Mouse (Mus musculus) heart, embryonic 14.5 days (tissue): Measurements from ENCODE around the gene Rasgrp3. TPM values are rescaled to one million over a fixed set of nuclear protein-coding genes. Genes with fewer than 3 reads are reported as not detected.
A peak's percentile ranks its signal among the peaks of the same experiment; 100 is the strongest.

ENCODE experiments used
- ATAC-seq: fragments of 200-750 bp; cut with Nextera tagmentation; 2 replicates; pipeline ENCODE4 v1.8.0; 2017; ENCODE audit warnings: low read depth, moderate TSS enrichment; ENCODE audit not compliant: insufficient number of reproducible peaks, insufficient read depth, low FRiP score
- H3K27ac ChIP-seq, 2 experiments: fragments of 200-500 bp in 1 of 2; fragments of 300-500 bp in 1 of 2; sonication (generic) in 1 of 2; replicated peaks in 1 of 2; 2 replicates each; pipeline ENCODE4 v1.5.1; 2012 to 2014; ENCODE audit warnings: low read depth in 2 of 2, low read length in 2 of 2, control low read depth in 1 of 2, mild to moderate bottlenecking in 1 of 2, mixed read lengths in 1 of 2; ENCODE audit not compliant: control insufficient read depth in 1 of 2, insufficient read depth in 1 of 2
- H3K27me3 ChIP-seq: fragments of 300-500 bp; sonication (generic); 2 replicates; pipeline ENCODE4 v1.6.1; 2014; ENCODE audit warnings: mild to moderate bottlenecking, low read length, control low read depth; ENCODE audit not compliant: control insufficient read depth, insufficient read depth
- H3K36me3 ChIP-seq: fragments of 300-500 bp; sonication (generic); 2 replicates; pipeline ENCODE4 v1.6.1; 2014; ENCODE audit warnings: mild to moderate bottlenecking, control low read depth, low read length, mixed read lengths; ENCODE audit not compliant: control insufficient read depth, insufficient read depth
- H3K4me1 ChIP-seq, 2 experiments: fragments of 200-500 bp in 1 of 2; fragments of 300-500 bp in 1 of 2; sonication (generic) in 1 of 2; 2 replicates each; pipeline ENCODE4 v1.6.1; 2012 to 2014; ENCODE audit warnings: low read length in 2 of 2, control low read depth in 1 of 2, mixed read lengths in 1 of 2; ENCODE audit not compliant: control insufficient read depth in 2 of 2, insufficient read depth in 2 of 2
- H3K4me2 ChIP-seq: fragments of 300-500 bp; sonication (generic); 2 replicates; pipeline ENCODE4 v1.6.1; 2014; ENCODE audit warnings: mild to moderate bottlenecking, low read length
- H3K4me3 ChIP-seq, 2 experiments: fragments of 200-500 bp in 1 of 2; fragments of 300-500 bp in 1 of 2; sonication (generic) in 1 of 2; 2 replicates each; pipeline ENCODE4 v1.5.1; 2012 to 2014; ENCODE audit warnings: low read length in 2 of 2, mild to moderate bottlenecking in 2 of 2, control low read depth in 1 of 2, low read depth in 1 of 2, moderate library complexity in 1 of 2; ENCODE audit not compliant: control insufficient read depth in 1 of 2, insufficient read depth in 1 of 2
- H3K9ac ChIP-seq: fragments of 300-500 bp; sonication (generic); 2 replicates; pipeline ENCODE4 v1.6.1; 2014; ENCODE audit warnings: mild to moderate bottlenecking, low read length
- H3K9me3 ChIP-seq: fragments of 300-500 bp; sonication (generic); 2 replicates; pipeline ENCODE4 v1.6.1; 2016; ENCODE audit warnings: low read length, control low read depth; ENCODE audit not compliant: control insufficient read depth
- WGBS: fragments of 180-500 bp; shearing (Covaris S2); extraction: QIAGEN DNeasy Blood & Tissue Kit; methylation state at CpG from one replicate; pipeline ENCODE4 v1.1.7; 2014; 5-methylcytosine and 5-hydroxymethylcytosine counted together
- polyA plus RNA-seq: library from polyadenylated mRNA; unstranded; fragments of >200 nt; fragmentation: Nextera tagmentation; extraction: Ambion mirVana; gene quantifications from 2 replicates; pipeline ENCODE4 v1.2.1, GENCODE M21; 2014

The Rasgrp3 gene
- polyA plus RNA-seq, 1 experiment from 2014 or later = 24.3 TPM

DNA sequence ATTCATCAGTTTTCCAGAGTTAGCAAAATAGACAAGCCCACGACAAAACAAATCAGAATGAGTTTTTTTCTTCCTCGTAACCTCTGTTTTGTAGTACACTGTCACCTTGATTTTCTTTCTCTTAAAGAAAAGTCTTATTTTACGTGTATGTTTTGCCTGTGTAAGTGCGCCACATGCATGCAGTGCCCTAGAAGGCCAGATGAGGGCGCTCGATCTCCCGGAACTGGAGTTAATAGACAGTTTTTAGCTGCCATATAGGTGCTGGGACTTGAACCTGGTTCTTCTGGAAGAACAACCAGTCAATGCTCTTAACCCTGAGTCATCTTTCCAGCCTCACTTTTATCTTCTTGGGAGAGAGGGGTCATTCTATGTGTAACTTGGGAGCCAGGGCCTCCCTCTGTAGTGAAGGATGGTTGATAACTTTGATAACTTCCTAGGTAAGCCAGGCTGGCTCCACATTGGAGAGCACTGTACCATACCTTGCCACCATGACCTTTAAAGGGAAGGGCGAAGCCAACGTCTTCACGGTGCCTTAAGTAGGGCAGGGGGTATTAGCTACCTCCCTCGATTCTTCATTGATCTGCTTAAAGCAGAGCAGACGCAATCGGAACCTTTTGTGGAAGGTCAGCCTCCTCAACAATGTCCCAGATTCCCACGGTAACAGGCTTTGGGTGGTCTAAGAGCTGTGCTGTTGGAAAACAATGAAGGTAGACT is 93.7 kb downstream of the Rasgrp3 start:
- no peaks in the 10 kb centered on the region for H3K27me3 ChIP-seq
- no peaks in the 10 kb centered on the region for H3K9me3 ChIP-seq
- no peak overlapping the region for H3K27ac ChIP-seq
- H3K4me3 ChIP-seq = no peak overlapping the region
- 0 out of 2 replicates have a peak, but pooled peaks cover 3% of the 10 kb centered on the region for H3K36me3 ChIP-seq
- peaks cover 2% of the 10 kb centered on the region in 2 experiments; a peak in 3 of 4 replicates for H3K4me1 ChIP-seq
- ATAC-seq = no peak
- H3K9ac ChIP-seq = no peak overlapping the region
- no peak overlapping the region for H3K4me2 ChIP-seq
- WGBS = 91% methylated on average over 14 of the region's 14 CpGs

DNA sequence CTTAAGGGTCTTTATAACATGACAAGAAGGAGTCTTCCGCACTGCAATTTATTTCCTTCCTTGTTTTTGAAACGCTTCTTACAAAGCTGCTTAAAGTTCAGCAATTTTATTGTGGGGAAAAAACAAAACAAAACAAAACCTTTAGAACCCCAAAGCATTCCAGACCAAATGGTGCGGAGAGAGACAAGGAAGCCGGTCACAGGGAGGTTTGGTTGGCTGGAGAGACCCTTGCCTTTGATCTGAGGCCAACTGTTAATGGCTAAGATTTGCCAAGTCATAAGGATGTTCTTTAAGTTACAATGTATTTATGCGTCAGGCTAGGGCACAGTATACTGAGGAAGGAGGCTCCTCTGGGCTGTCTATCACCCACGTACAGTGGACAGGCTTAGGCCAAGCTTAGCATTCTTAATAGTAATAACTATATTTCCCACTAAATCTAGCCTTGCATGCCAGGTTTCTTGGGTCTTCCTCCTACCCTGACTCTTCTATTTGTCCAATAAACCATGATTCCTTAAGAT is 96.8 kb downstream of the Rasgrp3 start:
- Histone ChIP-seq H3K9me3 (no peaks in the 10 kb centered on the region), H3K9ac (no peak overlapping the region), H3K27me3 (no peaks in the 10 kb centered on the region), H3K36me3 (peaks cover 9% of the 10 kb centered on the region), H3K27ac (no peak overlapping the region), H3K4me1 (peaks cover 4 to 6% of the 10 kb centered on the region in 2 experiments; a peak in 3 of 4 replicates), H3K4me3 (no peak overlapping the region), H3K4me2 (no peak overlapping the region)
- ATAC-seq = no peak
- whole genome bisulfite sequencing = 89% methylated on average over 6 of the region's 6 CpGs

DNA sequence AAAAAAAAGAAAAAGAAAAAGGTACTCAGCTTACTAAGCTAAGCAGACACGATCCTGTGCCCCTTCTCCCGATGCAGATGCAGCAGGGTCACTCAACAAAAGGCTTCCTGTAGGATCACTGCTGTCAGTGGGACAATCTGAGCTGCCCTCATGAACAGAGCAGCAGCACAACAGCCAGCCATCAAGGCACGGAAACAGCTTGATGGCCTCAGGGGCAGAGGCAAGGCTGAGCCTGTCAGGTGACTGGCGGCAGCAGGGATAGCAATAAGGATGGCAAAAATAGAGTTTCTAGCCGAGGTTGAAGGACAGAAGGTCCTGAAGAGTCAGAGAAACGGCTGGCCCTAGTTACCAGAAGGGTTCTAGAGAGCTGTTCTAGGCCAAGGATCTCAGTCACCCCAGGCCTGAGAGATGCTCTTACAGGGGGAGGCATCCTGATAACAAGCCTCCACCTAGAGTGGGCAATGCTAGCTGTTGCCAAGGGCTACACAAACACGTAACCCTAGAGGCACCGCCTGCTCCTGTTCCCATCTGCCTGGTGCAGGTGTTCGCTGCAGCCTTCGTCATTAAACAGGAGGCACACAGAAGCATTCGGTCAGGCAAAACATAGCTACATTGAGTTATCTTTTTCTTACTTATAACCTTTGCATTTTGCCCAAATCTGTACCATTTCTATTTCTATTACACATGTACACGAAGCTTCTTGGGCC is 98.8 kb downstream of the Rasgrp3 start:
- WGBS = 62% methylated on average over 12 of the region's 12 CpGs
- H3K4me2 ChIP-seq = no peak overlapping the region
- H3K27ac ChIP-seq = no peak overlapping the region
- 0 out of 2 replicates have a peak, but pooled peaks have one; percentile 31 for ATAC-seq
- no peak overlapping the region for H3K4me3 ChIP-seq
- H3K9ac ChIP-seq = no peak overlapping the region
- H3K9me3 ChIP-seq = no peaks in the 10 kb centered on the region
- H3K4me1 ChIP-seq = peaks cover 4 to 6% of the 10 kb centered on the region in 2 experiments; a peak in 3 of 4 replicates
- H3K36me3 ChIP-seq = peaks cover 25% of the 10 kb centered on the region
- no peaks in the 10 kb centered on the region for H3K27me3 ChIP-seq

DNA sequence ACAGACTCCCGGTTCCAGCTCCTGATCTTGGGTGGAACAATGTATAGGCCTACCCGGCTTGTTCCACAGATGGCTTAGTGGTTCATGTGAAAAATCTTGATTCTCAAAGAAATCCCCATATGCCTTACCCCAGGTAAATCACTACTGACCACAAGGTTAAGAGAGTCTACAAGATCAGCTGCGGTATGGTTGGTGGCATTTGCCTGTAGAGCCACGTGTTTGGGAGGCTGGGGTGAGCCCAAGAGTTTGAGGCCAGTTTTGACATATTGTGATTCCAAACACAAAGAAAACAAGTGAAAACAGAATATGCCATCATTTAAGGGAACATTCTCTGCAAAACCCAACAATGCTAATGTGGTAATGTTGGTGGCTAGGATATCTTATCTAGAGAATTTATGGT is 99.9 kb downstream of the Rasgrp3 start:
- Histone ChIP-seq H3K4me1 (peaks cover 4 to 6% of the 10 kb centered on the region in 2 experiments; a peak in 3 of 4 replicates), H3K27ac (no peak overlapping the region), H3K9me3 (no peaks in the 10 kb centered on the region), H3K9ac (no peak overlapping the region), H3K4me2 (no peak overlapping the region), H3K36me3 (peaks cover 33% of the 10 kb centered on the region), H3K27me3 (no peaks in the 10 kb centered on the region), H3K4me3 (no peak overlapping the region)
- 87% methylated on average over 4 of the region's 4 CpGs for WGBS
- no peak for ATAC-seq

DNA sequence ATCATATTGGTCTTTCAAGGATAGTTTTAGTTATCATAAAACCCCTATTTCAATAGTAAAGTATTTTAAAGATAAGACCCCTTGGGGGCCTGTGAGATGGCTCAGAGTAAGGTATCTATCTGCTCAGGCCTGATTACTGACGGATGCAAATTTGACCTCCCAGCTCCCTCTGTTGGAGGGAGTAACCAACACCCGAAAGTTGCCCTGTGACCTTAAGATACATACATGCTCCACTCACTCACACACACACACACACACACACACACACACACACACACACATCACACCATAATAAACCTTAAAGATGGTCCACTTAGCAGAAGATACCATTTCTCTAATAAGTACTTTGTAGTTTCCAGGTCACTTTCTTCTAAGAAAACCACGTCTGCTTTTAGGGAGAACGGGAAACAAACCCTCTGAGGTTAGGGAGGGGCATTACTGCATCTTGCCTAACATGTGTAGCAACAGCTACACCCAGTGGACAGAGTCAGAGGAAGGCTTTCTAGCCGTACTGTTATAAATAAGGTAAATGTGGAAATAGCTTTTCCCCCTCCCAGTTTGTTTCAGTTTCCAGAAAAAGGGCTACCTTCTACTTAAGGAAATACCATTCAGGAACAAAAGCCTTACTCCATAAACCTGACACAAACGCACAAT is 100.8 kb downstream of the Rasgrp3 start:
- H3K9ac ChIP-seq = no peak overlapping the region
- WGBS = 33% methylated on average over 6 of the region's 6 CpGs
- ATAC-seq = no peak
- no peak overlapping the region for H3K4me3 ChIP-seq
- peaks cover 38% of the 10 kb centered on the region for H3K36me3 ChIP-seq
- H3K27me3 ChIP-seq = no peaks in the 10 kb centered on the region
- H3K27ac ChIP-seq = no peak overlapping the region
- H3K4me1 ChIP-seq = peaks cover 4 to 6% of the 10 kb centered on the region in 2 experiments; a peak in 3 of 4 replicates
- H3K4me2 ChIP-seq = no peak overlapping the region
- no peaks in the 10 kb centered on the region for H3K9me3 ChIP-seq

DNA sequence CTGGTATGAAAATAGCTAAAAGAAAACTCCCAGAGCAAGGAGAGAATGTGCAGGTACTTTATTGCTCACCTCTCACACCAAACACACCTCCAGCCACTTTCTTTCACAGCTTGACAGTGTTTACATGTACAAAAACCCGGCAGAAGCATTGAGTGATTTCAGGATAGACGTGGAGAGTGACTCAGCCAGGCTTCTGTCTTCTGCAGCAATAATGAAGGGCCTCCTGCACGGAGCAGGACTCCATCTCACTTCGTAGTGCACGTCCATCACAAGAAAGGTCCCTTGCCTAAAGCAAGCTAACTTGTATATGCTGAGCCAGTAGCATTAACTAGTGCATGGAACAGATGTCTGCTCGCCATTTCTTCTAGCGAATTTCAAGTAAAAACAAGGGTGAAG is 101.4 kb downstream of the Rasgrp3 start:
- WGBS = 83% methylated on average over 7 of the region's 7 CpGs
- Histone ChIP-seq H3K9me3 (no peaks in the 10 kb centered on the region), H3K36me3 (peaks cover 43% of the 10 kb centered on the region)

DNA sequence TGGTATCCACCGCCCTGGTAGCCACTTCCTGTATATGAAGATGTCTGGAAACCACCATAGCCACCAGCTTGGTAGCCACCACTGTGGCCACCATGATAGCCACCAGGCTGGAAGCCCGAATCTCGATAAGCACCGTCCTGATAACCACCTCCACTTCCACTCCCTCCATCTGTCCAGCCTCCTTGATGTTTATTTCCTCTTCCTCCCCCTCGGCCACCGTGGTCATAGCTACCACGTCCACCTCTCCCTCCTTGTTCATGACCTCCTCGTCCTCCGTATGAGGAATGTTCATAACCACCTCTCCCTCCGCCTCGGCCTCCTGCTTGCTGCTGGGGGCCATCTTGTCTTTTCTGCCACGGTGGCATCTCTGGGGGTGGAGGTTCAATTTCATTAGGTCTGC is 102.7 kb downstream of the Rasgrp3 start:
- Histone ChIP-seq H3K27ac (no peak overlapping the region), H3K4me3 (no peak overlapping the region)

More for the DNA sequence above, 101.4 kb downstream of the Rasgrp3 start:
- H3K9ac ChIP-seq = no peak overlapping the region
- peaks cover 4 to 6% of the 10 kb centered on the region in 2 experiments; a peak in 3 of 4 replicates for H3K4me1 ChIP-seq
- no peaks in the 10 kb centered on the region for H3K27me3 ChIP-seq
- no peak overlapping the region for H3K4me2 ChIP-seq
- ATAC-seq = no peak
- no peak overlapping the region for H3K4me3 ChIP-seq
- no peak overlapping the region for H3K27ac ChIP-seq

More for the DNA sequence above, 102.7 kb downstream of the Rasgrp3 start:
- Histone ChIP-seq H3K9ac (no peak overlapping the region), H3K36me3 (peaks cover 56% of the 10 kb centered on the region), H3K4me2 (no peak overlapping the region), H3K27me3 (no peaks in the 10 kb centered on the region), H3K9me3 (no peaks in the 10 kb centered on the region), H3K4me1 (peaks cover 4 to 10% of the 10 kb centered on the region in 2 experiments; a peak in 3 of 4 replicates)
- ATAC-seq = no peak
- WGBS = 88% methylated on average over 12 of the region's 12 CpGs
